Mouse (Mus musculus) small intestine, adult 2 months (tissue): ENCODE data around the gene Mrps5. TPM values are rescaled to one million over a fixed set of nuclear protein-coding genes. Genes with fewer than 3 reads are reported as not detected.

Source experiments
- H3K27ac ChIP-seq: fragments of 200-500 bp; 2 replicates; pipeline ENCODE4 v1.5.1; 2012; ENCODE audit warnings: low read depth, low read length, control low read depth, inconsistent platforms; ENCODE audit not compliant: insufficient read depth
- H3K27me3 ChIP-seq: fragments of 200-500 bp; 2 replicates; pipeline ENCODE4 v1.6.1; 2012; ENCODE audit warnings: mild to moderate bottlenecking, moderate library complexity, low read length, inconsistent platforms; ENCODE audit not compliant: control insufficient read depth, insufficient read depth
- H3K36me3 ChIP-seq: fragments of 200-500 bp; 2 replicates; pipeline ENCODE4 v1.6.1; 2012; ENCODE audit warnings: mild to moderate bottlenecking, low read length, control low read depth, inconsistent platforms; ENCODE audit not compliant: control insufficient read depth, insufficient read depth
- H3K4me1 ChIP-seq: fragments of 200-500 bp; 2 replicates; pipeline ENCODE4 v1.6.1; 2012; ENCODE audit warnings: low read length, inconsistent platforms, mixed read lengths; ENCODE audit not compliant: control insufficient read depth, insufficient read depth, insufficient read length
- H3K4me3 ChIP-seq: fragments of 200-500 bp; 2 replicates; pipeline ENCODE4 v1.5.1; 2012; ENCODE audit warnings: low read depth, mild to moderate bottlenecking, control low read depth, inconsistent platforms, low read length, moderate library complexity
- CTCF ChIP-seq: fragments of 200-500 bp; IDR thresholded peaks from 2 replicates; pipeline ENCODE4 v1.5.1; 2012; ENCODE audit warnings: low read depth, mild to moderate bottlenecking, control low read depth, inconsistent platforms, low read length, moderate library complexity, mixed read lengths; ENCODE audit not compliant: insufficient replicate concordance, insufficient read length; ENCODE audit errors: extremely low read depth
- POLR2A ChIP-seq: fragments of 200-500 bp; IDR thresholded peaks from 2 replicates; pipeline ENCODE4 v1.6.1; 2012; ENCODE audit warnings: low read depth, mild to moderate bottlenecking, control low read depth, inconsistent platforms, low read length, moderate library complexity
- WGBS: fragments of 180-500 bp; shearing (Covaris S2); methylation state at CpG from one replicate; pipeline ENCODE4 v1.1.7; 2018; 5-methylcytosine and 5-hydroxymethylcytosine counted together
- polyA plus RNA-seq: library from polyadenylated mRNA; depleted of rRNA; stranded (reverse); fragments of >200 nt; gene quantifications from 2 replicates; pipeline ENCODE4 v1.2.3, GENCODE M21; 2012

The Mrps5 gene
- polyA plus RNA-seq, 1 experiment: 31.2 TPM

GRCm38 (mm10) chr2:127612288-127612687 lies 25.3 kb downstream of the Mrps5 start:
- Histone ChIP-seq H3K36me3 (no peaks in the 10 kb centered on the region), H3K4me1 (no peaks in the 10 kb centered on the region), H3K27ac (no peak overlapping the region), H3K27me3 (no peaks in the 10 kb centered on the region), H3K4me3 (no peak overlapping the region)
- 87% methylated on average over 4 of the region's 4 CpGs for WGBS
- no peak for TF ChIP-seq POLR2A
- no peak for TF ChIP-seq CTCF

DNA sequence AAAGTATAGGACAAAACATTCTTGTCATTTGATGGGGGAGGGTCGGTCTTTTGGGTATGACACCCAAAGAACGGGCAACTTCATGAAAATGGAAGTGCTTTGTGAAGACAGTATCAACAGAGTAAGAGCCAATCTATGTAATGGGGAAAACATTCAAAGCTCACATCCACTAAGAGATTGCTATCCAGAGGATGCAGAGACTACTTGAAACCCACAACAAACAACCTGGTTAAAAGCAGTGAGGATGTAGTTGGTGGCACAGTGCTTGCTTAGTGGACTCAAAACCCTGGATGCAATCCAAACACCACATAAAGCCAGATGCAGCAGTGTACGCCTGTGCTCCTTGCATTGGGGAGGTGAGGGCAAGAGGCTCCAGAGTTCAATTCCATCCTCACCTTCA lies 32.3 kb downstream of the Mrps5 start:
- H3K4me3 ChIP-seq: no peak overlapping the region
- no peak overlapping the region for H3K27ac ChIP-seq
- no peaks in the 10 kb centered on the region for H3K4me1 ChIP-seq
- TF ChIP-seq CTCF (no peak), POLR2A (no peak)
- 70% methylated on average over 3 of the region's 3 CpGs for WGBS
- no peaks in the 10 kb centered on the region for H3K36me3 ChIP-seq
- no peaks in the 10 kb centered on the region for H3K27me3 ChIP-seq

DNA sequence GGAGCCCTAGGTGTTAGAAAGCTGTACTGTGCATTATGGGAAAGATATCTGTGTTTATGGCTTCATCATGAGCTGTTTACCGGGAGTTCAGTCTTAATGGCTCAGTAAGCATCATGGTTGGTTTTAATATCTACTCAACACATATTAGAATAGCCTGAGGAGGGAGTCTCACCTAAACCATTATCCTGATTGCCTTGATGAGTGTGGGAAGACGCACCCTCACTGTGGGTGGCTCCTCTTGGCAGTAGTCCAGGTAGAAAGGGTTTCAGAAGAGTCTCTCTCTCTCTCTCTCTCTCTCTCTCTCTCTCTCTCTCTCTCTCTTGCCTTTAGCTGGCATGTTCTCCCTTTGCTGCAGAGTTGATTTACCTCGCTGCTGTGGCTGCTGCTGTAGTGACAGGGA lies 35.0 kb downstream of the Mrps5 start:
- 25% methylated on average over 3 of the region's 3 CpGs for WGBS
- H3K27ac ChIP-seq: no peak overlapping the region
- TF ChIP-seq CTCF (no peak), POLR2A (no peak)
- no peaks in the 10 kb centered on the region for H3K36me3 ChIP-seq
- H3K4me1 ChIP-seq: no peaks in the 10 kb centered on the region
- H3K27me3 ChIP-seq: no peaks in the 10 kb centered on the region
- H3K4me3 ChIP-seq: no peak overlapping the region

GRCm38 (mm10) chr2:127624786-127625185 lies 37.8 kb downstream of the Mrps5 start:
- 86% methylated on average over 2 of the region's 2 CpGs for WGBS
- H3K27me3 ChIP-seq: no peaks in the 10 kb centered on the region

GRCm38 (mm10) chr2:127625659-127626058 lies 38.6 kb downstream of the Mrps5 start:
- H3K36me3 ChIP-seq: no peaks in the 10 kb centered on the region
- 53% methylated on average over 5 of the region's 5 CpGs for WGBS
- no peaks in the 10 kb centered on the region for H3K4me1 ChIP-seq
- H3K27me3 ChIP-seq: no peaks in the 10 kb centered on the region
- no peak for TF ChIP-seq CTCF
- no peak for TF ChIP-seq POLR2A
- H3K27ac ChIP-seq: no peak overlapping the region
- H3K4me3 ChIP-seq: no peak overlapping the region

More at GRCm38 (mm10) chr2:127624786-127625185, 37.8 kb downstream of the Mrps5 start:
- H3K36me3 ChIP-seq: no peaks in the 10 kb centered on the region
- no peak overlapping the region for H3K27ac ChIP-seq
- TF ChIP-seq CTCF: no peak
- no peak for TF ChIP-seq POLR2A
- no peak overlapping the region for H3K4me3 ChIP-seq
- no peaks in the 10 kb centered on the region for H3K4me1 ChIP-seq

GRCm38 (mm10) chr2:127627354-127627753 lies 40.3 kb downstream of the Mrps5 start:
- Histone ChIP-seq H3K4me1 (no peaks in the 10 kb centered on the region), H3K27me3 (no peaks in the 10 kb centered on the region), H3K27ac (no peak overlapping the region), H3K36me3 (no peaks in the 10 kb centered on the region), H3K4me3 (no peak overlapping the region)
- TF ChIP-seq POLR2A (no peak), CTCF (no peak)
- WGBS: 71% methylated on average over 6 of the region's 6 CpGs

DNA sequence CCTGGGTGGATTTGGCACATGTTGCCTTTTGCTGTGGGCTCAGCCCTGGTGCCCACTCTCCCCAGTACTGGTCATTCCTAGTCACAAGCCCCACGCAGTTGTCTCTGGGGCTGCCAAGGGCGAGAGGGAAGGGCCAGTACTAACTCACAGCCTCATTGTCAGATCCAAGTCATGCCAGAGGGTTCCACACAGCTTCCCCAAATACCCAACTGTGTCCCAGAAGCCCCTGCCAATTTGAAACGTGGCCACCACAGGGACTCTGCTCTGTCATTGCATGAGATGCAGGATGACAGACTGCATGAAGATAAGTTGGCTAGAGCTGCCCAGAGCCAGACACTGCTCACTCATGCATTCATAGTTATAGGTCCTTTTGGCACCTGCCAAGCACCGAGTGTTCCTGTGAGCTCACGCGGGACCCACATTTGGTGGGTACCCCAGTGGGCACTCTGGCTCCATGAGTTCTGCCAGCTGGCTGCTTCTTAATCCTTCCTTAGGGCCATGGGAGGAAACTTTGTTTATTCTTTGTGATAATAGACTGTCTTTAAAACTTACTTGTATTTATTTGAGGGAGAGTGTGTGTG lies 41.1 kb downstream of the Mrps5 start:
- WGBS: 65% methylated on average over 6 of the region's 6 CpGs
- Histone ChIP-seq H3K36me3 (no peaks in the 10 kb centered on the region), H3K27me3 (no peaks in the 10 kb centered on the region), H3K4me3 (no peak overlapping the region), H3K27ac (no peak overlapping the region), H3K4me1 (no peaks in the 10 kb centered on the region)
- no peak for TF ChIP-seq CTCF
- no peak for TF ChIP-seq POLR2A
